Mouse (Mus musculus) cerebellum, adult 2 months (tissue): Measurements from ENCODE around the gene Mettl16. TPM values are rescaled to one million over a fixed set of nuclear protein-coding genes. Genes with fewer than 3 reads are reported as not detected.

Experiments used
- DNase-seq, 2 experiments: peaks; one replicate each; pipeline ENCODE4 v3.0.0; 2021
- H3K27ac ChIP-seq: fragments of 200-500 bp; 2 replicates; pipeline ENCODE4 v1.5.1; 2012; ENCODE audit warnings: low read length, control low read depth, inconsistent platforms; ENCODE audit not compliant: insufficient read depth
- H3K27me3 ChIP-seq: fragments of 200-500 bp; 2 replicates; pipeline ENCODE4 v1.6.1; 2012; ENCODE audit warnings: inconsistent platforms, mild to moderate bottlenecking, low read length, moderate library complexity; ENCODE audit not compliant: control insufficient read depth, insufficient read depth
- H3K4me1 ChIP-seq: fragments of 200-500 bp; 2 replicates; pipeline ENCODE4 v1.6.1; 2011; ENCODE audit warnings: low read length; ENCODE audit not compliant: control insufficient read depth, insufficient read depth
- H3K4me3 ChIP-seq: fragments of 200-500 bp; replicated peaks from 2 replicates; pipeline ENCODE3; 2011; ENCODE audit warnings: mild to moderate bottlenecking, low read depth, low read length, control low read depth; ENCODE audit not compliant: insufficient read depth
- CTCF ChIP-seq: fragments of 200-500 bp; IDR thresholded peaks from 2 replicates; pipeline ENCODE4 v1.5.1; 2011; ENCODE audit warnings: low read depth, mild to moderate bottlenecking, control low read depth, low read length, moderate library complexity, borderline replicate concordance; ENCODE audit not compliant: insufficient read depth
- POLR2A ChIP-seq: fragments of 200-500 bp; IDR thresholded peaks from 2 replicates; pipeline ENCODE4 v1.6.1; 2011; ENCODE audit warnings: low read length, control low read depth, borderline replicate concordance; ENCODE audit not compliant: insufficient read depth
- WGBS: fragments of 180-500 bp; shearing (Covaris S2); methylation state at CpG from one replicate; pipeline ENCODE4 v1.1.7; 2018; 5-methylcytosine and 5-hydroxymethylcytosine counted together
- polyA plus RNA-seq: library from polyadenylated mRNA; depleted of rRNA; stranded (reverse); fragments of >200 nt; gene quantifications from 2 replicates; pipeline ENCODE4 v1.2.3, GENCODE M21; 2012; rRNA removed

Mettl16 gene
- 17.6 and 18.5 TPM in 2 replicates for polyA plus RNA-seq

GRCm38 (mm10) chr11:74770595-74771207 lies at the start of gene Mettl16:
TSS of gene Mettl16 (plus strand) at chr11:74770830.
- no peak for TF ChIP-seq CTCF
- peak; percentile 85 for TF ChIP-seq POLR2A
- Histone ChIP-seq H3K27ac (peak within 1 kb of the TSS; percentile 67), H3K4me3 (peak within 1 kb of the TSS; percentile 92), H3K27me3 (no peaks in the 10 kb centered on the region), H3K4me1 (no peaks in the 10 kb centered on the region)
- under 1% methylated on average over 43 of the region's 43 CpGs for WGBS
- DNase-seq: peak; percentile 94 to 95

- Histone ChIP-seq H3K27me3 (no peaks in the 10 kb centered on the region), H3K4me3 (peak overlapping the region; percentile 51), H3K4me1 (peaks cover 2% of the 10 kb centered on the region), H3K27ac (no peak overlapping the region)
- TF ChIP-seq POLR2A (no peak), CTCF (no peak)
- WGBS: 13% methylated on average over 2 of the region's 2 CpGs
- DNase-seq: no peak
Observed at GRCm38 (mm10) chr11:74721141-74721540, 49.5 kb upstream of the Mettl16 start.

GRCm38 (mm10) chr11:74721971-74722370 lies 48.7 kb upstream of the Mettl16 start:
- H3K4me3 ChIP-seq: peak overlapping the region; percentile 54
- H3K4me1 ChIP-seq: peaks cover 2% of the 10 kb centered on the region
- no peak for TF ChIP-seq POLR2A
- TF ChIP-seq CTCF: no peak
- DNase-seq: no peak
- WGBS: 10% methylated on average over 3 of the region's 3 CpGs
- no peak overlapping the region for H3K27ac ChIP-seq
- no peaks in the 10 kb centered on the region for H3K27me3 ChIP-seq

- under 1% methylated on average over 68 of the region's 75 CpGs for WGBS
- DNase-seq: peak; percentile 83 to 86
- H3K4me3 ChIP-seq: peak overlapping the region; percentile 94
- peaks cover 2% of the 10 kb centered on the region for H3K4me1 ChIP-seq
- no peaks in the 10 kb centered on the region for H3K27me3 ChIP-seq
- TF ChIP-seq CTCF: no peak
- no peak for TF ChIP-seq POLR2A
- H3K27ac ChIP-seq: peak overlapping the region; percentile 96
Observed at GRCm38 (mm10) chr11:74723357-74724234, 47.0 kb upstream of the Mettl16 start.

- Histone ChIP-seq H3K27ac (peak within 1 kb of the TSS; percentile 97), H3K4me1 (peaks cover 1% of the 10 kb centered on the region), H3K4me3 (peak within 1 kb of the TSS; percentile 95), H3K27me3 (no peaks in the 10 kb centered on the region)
- DNase-seq: peak; percentile 97 to 98
- TF ChIP-seq CTCF: no peak; the same call in 1 of the 2 replicates
- TF ChIP-seq POLR2A: peak; percentile 97
- WGBS: under 1% methylated on average over 43 of the region's 56 CpGs
Observed at GRCm38 (mm10) chr11:74724235-74724791, 46.3 kb upstream of the Mettl16 start, which contains the start of gene Pafah1b1. TSS of gene Pafah1b1 (minus strand) at chr11:74724670.

GRCm38 (mm10) chr11:74725181-74725580 lies 45.4 kb upstream of the Mettl16 start:
- Histone ChIP-seq H3K27me3 (no peaks in the 10 kb centered on the region), H3K27ac (peak overlapping the region; percentile 37; the same call in 1 of the 2 replicates), H3K4me3 (no peak overlapping the region), H3K4me1 (no peaks in the 10 kb centered on the region; the same call in 1 of the 2 replicates)
- WGBS: 51% methylated on average over 5 of the region's 5 CpGs
- peak in 1 of 2 experiments; percentile 28 for DNase-seq
- TF ChIP-seq POLR2A (no peak), CTCF (no peak)

GRCm38 (mm10) chr11:74734917-74735316 lies 35.7 kb upstream of the Mettl16 start:
- DNase-seq: peak in 1 of 2 experiments; percentile 23
- WGBS: 21% methylated on average over 7 of the region's 7 CpGs
- TF ChIP-seq POLR2A: no peak
- TF ChIP-seq CTCF: no peak
- no peak overlapping the region for H3K4me3 ChIP-seq
- no peak overlapping the region; the same call in 1 of the 2 replicates for H3K27ac ChIP-seq
- H3K27me3 ChIP-seq: no peaks in the 10 kb centered on the region; the same call in 1 of the 2 replicates
- no peaks in the 10 kb centered on the region for H3K4me1 ChIP-seq

- Histone ChIP-seq H3K27ac (no peak overlapping the region), H3K4me1 (no peaks in the 10 kb centered on the region), H3K4me3 (no peak overlapping the region), H3K27me3 (no peaks in the 10 kb centered on the region; the same call in 1 of the 2 replicates)
- no peak for DNase-seq
- 64% methylated on average over 3 of the region's 3 CpGs for WGBS
- TF ChIP-seq CTCF (no peak), POLR2A (no peak)
Observed at GRCm38 (mm10) chr11:74737861-74738260, 32.8 kb upstream of the Mettl16 start.
